Mouse (Mus musculus) neural tube, embryonic 12.5 days (tissue): ENCODE measurements at regions not wholly inside any gene's neighbourhood (a gene's known extent, or its start where the extent isn't known, plus 50 kb on each side); places are given as distances from the start of the nearest gene placed in this dataset.

ENCODE experiments used
- ATAC-seq: fragments of 200-750 bp; cut with Nextera tagmentation; 2 replicates; pipeline ENCODE4 v1.8.0; 2017; ENCODE audit warnings: low read depth, mild to moderate bottlenecking, moderate TSS enrichment, moderate library complexity; ENCODE audit not compliant: low FRiP score
- H3K27ac ChIP-seq: fragments of 300-500 bp; sonication (generic); 2 replicates; pipeline ENCODE4 v1.5.1; 2016
- H3K27me3 ChIP-seq: fragments of 300-500 bp; sonication (generic); replicated peaks from 2 replicates; pipeline ENCODE4 v1.6.1; 2016; ENCODE audit warnings: mild to moderate bottlenecking
- H3K36me3 ChIP-seq: fragments of 300-500 bp; sonication (generic); 2 replicates; pipeline ENCODE4 v1.6.1; 2016; ENCODE audit warnings: mild to moderate bottlenecking
- H3K4me1 ChIP-seq: fragments of 300-500 bp; sonication (generic); 2 replicates; pipeline ENCODE4 v1.6.1; 2016
- H3K4me2 ChIP-seq: fragments of 300-500 bp; sonication (generic); replicated peaks from 2 replicates; pipeline ENCODE4 v1.6.1; 2016; ENCODE audit warnings: mild to moderate bottlenecking
- H3K4me3 ChIP-seq: fragments of 300-500 bp; sonication (generic); 2 replicates; pipeline ENCODE4 v1.5.1; 2016
- H3K9ac ChIP-seq: fragments of 300-500 bp; sonication (generic); 2 replicates; pipeline ENCODE4 v1.6.1; 2016; ENCODE audit warnings: mild to moderate bottlenecking
- H3K9me3 ChIP-seq: fragments of 300-500 bp; sonication (generic); 2 replicates; pipeline ENCODE4 v1.6.1; 2016; ENCODE audit warnings: mild to moderate bottlenecking
- WGBS: fragments of 180-500 bp; shearing (Covaris S2); methylation state at CpG from one replicate; pipeline ENCODE4 v1.1.7; 2016; 5-methylcytosine and 5-hydroxymethylcytosine counted together

DNA sequence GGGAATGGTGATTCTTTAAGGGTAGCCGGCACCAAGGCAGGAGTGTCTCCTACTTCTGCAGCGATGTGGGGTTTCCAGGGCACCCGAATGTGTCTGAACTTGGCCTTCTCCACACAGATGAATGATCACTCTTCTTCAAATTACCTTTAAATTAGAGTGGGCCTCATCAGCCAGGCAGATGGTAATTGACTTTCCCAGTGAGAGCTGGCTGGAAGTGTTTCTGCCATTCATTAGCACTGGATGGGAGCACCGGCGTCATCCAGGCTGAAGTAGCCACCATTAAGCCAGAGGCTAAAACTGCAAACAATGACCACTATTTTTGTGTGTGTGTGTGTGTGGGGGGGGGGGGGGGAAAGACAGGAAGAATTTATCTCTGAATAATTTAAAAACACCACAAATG, 58.7 kb upstream of the Ubl3 start:
- H3K9ac ChIP-seq, result no peak overlapping the region
- ATAC-seq, result no peak
- H3K27me3 ChIP-seq, result no peaks in the 10 kb centered on the region
- H3K4me2 ChIP-seq, result no peak overlapping the region
- peaks cover 7% of the 10 kb centered on the region; the same call in 1 of the 2 replicates for H3K4me1 ChIP-seq
- WGBS, result 44% methylated on average over 5 of the region's 5 CpGs
- no peaks in the 10 kb centered on the region for H3K36me3 ChIP-seq
- no peak overlapping the region for H3K4me3 ChIP-seq
- H3K27ac ChIP-seq, result no peak overlapping the region
- H3K9me3 ChIP-seq, result no peaks in the 10 kb centered on the region

DNA sequence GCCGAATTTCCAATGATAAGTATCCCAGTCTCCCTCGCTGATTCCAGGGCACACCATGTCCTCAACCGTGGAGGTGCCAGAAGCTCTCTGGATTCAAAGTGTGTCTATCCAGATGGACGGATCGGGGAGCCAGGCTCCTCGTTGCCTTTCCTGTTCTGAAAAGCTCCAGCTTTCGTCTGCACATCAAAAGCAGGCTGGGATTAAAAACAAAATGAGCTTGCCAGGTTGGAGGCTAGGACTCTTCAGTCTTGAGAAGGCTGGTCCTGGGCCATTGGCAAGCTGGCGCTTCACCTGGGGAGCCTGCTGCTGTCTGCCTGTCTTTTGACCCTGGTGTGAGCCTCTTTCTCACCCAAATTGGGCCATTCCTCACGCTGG, 56.9 kb upstream of the Ubl3 start:
- ATAC-seq, result no peak
- no peak overlapping the region for H3K4me3 ChIP-seq
- WGBS, result 79% methylated on average over 9 of the region's 9 CpGs
- no peaks in the 10 kb centered on the region for H3K27me3 ChIP-seq
- H3K9ac ChIP-seq, result no peak overlapping the region
- H3K9me3 ChIP-seq, result no peaks in the 10 kb centered on the region
- H3K4me1 ChIP-seq, result no peaks in the 10 kb centered on the region
- H3K36me3 ChIP-seq, result no peaks in the 10 kb centered on the region
- no peak overlapping the region for H3K4me2 ChIP-seq
- H3K27ac ChIP-seq, result no peak overlapping the region

DNA sequence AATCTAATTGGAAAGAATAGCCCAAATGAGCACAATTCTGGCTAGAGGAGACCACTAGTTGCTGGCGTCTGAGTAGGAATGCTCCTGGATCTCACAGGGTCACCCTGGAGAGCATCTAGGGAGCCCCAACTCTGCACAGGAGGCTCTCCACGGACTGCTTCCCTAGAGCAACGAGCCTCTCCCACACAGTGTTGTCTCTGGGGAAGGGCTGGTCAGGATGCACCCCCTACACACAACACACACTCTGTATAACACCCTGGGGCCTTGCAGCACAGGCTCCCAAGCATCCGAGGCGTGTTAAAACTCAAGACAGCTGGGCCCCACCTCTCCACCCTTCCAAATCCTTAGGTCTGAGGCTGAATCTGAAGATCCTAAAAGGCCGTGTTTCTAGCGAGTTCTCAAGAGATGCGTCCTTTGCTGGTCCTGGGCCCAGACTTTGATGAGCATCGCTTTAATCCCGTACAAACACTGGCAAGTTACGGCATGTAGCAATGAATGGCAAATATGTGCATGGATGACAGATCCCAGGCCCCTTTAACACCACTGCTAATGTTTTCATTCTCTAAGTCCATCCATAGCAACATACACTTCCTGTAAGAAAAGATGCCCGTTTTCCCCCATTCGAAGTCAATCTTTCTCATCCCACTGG, 56.4 kb upstream of the Ubl3 start:
- ATAC-seq, result no peak
- no peaks in the 10 kb centered on the region for H3K36me3 ChIP-seq
- H3K4me1 ChIP-seq, result no peaks in the 10 kb centered on the region
- 86% methylated on average over 13 of the region's 13 CpGs for WGBS
- no peaks in the 10 kb centered on the region for H3K27me3 ChIP-seq
- H3K9ac ChIP-seq, result no peak overlapping the region
- H3K9me3 ChIP-seq, result no peaks in the 10 kb centered on the region
- no peak overlapping the region for H3K27ac ChIP-seq
- H3K4me3 ChIP-seq, result no peak overlapping the region
- H3K4me2 ChIP-seq, result no peak overlapping the region

DNA sequence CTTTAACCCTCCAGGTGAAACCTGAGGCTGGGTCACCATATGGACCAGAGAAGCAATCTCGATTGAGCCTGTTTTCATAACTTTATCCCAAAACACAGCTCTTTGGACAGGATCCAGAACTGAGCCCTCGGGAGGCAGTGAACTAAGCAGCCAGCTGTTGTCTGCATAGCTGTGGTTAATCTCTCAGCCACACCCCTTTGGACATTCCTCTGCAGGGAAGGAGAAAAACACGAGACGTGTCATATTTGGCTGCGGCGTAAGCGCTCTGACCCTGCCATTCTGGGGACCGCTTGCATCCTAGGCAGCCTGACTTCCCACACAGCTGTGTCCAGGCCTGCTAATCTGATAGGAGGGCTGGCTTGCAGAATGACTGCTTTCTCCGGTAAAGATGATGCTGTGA, 55.6 kb upstream of the Ubl3 start:
- Histone ChIP-seq H3K4me1 (no peaks in the 10 kb centered on the region), H3K4me2 (no peak overlapping the region), H3K9ac (no peak overlapping the region), H3K4me3 (no peak overlapping the region), H3K27ac (no peak overlapping the region), H3K9me3 (no peaks in the 10 kb centered on the region), H3K36me3 (no peaks in the 10 kb centered on the region), H3K27me3 (no peaks in the 10 kb centered on the region)
- no peak for ATAC-seq
- WGBS, result 66% methylated on average over 9 of the region's 9 CpGs

DNA sequence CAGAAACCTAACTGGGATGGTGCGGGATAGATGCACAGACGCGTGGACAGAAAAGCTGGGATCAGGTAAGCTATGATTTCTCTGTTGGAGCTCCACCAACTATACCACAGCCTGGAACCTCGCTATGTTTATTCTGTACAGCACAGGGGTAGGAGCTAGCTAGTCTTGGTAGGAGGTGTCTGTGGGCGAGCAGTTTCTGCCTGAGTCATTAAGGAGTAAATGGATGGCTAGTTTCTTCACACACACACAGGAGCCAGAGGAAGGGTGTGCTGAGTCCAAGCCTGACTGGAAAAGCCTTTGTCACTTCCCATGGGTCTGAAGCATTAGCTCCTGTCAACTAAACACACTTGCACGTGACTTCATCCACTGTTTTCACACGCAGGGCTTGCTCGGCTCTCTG, 53.1 kb upstream of the Ubl3 start:
- H3K27ac ChIP-seq, result no peak overlapping the region
- no peaks in the 10 kb centered on the region for H3K4me1 ChIP-seq
- WGBS, result 93% methylated on average over 8 of the region's 8 CpGs
- H3K4me2 ChIP-seq, result no peak overlapping the region
- H3K4me3 ChIP-seq, result no peak overlapping the region
- H3K36me3 ChIP-seq, result no peaks in the 10 kb centered on the region
- ATAC-seq, result no peak
- H3K27me3 ChIP-seq, result no peaks in the 10 kb centered on the region
- no peak overlapping the region for H3K9ac ChIP-seq
- H3K9me3 ChIP-seq, result no peaks in the 10 kb centered on the region
